Mouse (Mus musculus) neural tube, embryonic 11.5 days (tissue): ENCODE data around the gene Dok3. TPM values are rescaled to one million over a fixed set of nuclear protein-coding genes. Genes with fewer than 3 reads are reported as not detected.

Experiments used
- ATAC-seq: fragments of 200-750 bp; cut with Nextera tagmentation; 2 replicates; pipeline ENCODE4 v1.8.0; 2017; ENCODE audit warnings: moderate number of reproducible peaks, mild to moderate bottlenecking, moderate TSS enrichment, moderate library complexity; ENCODE audit not compliant: insufficient read depth, low FRiP score, low TSS enrichment
- DNase-seq: peaks from one replicate; pipeline ENCODE4 v3.0.0-alpha.2; 2015; ENCODE audit warnings: low spot score
- H3K27ac ChIP-seq: fragments of 300-500 bp; sonication (generic); 2 replicates; pipeline ENCODE4 v1.5.1; 2014; ENCODE audit warnings: low read depth, mild to moderate bottlenecking, low read length
- H3K27me3 ChIP-seq: fragments of 300-500 bp; sonication (generic); 2 replicates; pipeline ENCODE4 v1.6.1; 2014; ENCODE audit warnings: mild to moderate bottlenecking, low read length, mixed read lengths; ENCODE audit not compliant: control insufficient read depth, insufficient read depth
- H3K36me3 ChIP-seq: fragments of 300-500 bp; sonication (generic); 2 replicates; pipeline ENCODE4 v1.6.1; 2014; ENCODE audit warnings: mild to moderate bottlenecking, low read length, moderate library complexity, mixed read lengths; ENCODE audit not compliant: control insufficient read depth, insufficient read depth
- H3K4me1 ChIP-seq: fragments of 300-500 bp; sonication (generic); 2 replicates; pipeline ENCODE4 v1.6.1; 2014; ENCODE audit warnings: low read length, mixed read lengths; ENCODE audit not compliant: control insufficient read depth, insufficient read depth
- H3K4me2 ChIP-seq: fragments of 300-500 bp; sonication (generic); 2 replicates; pipeline ENCODE4 v1.6.1; 2014; ENCODE audit warnings: low read depth, mild to moderate bottlenecking, moderate library complexity
- H3K4me3 ChIP-seq: fragments of 300-500 bp; sonication (generic); 2 replicates; pipeline ENCODE4 v1.5.1; 2014; ENCODE audit warnings: low read depth, low read length
- H3K9ac ChIP-seq: fragments of 300-500 bp; sonication (generic); 2 replicates; pipeline ENCODE4 v1.6.1; 2014; ENCODE audit warnings: mild to moderate bottlenecking, low read length
- H3K9me3 ChIP-seq: fragments of 300-500 bp; sonication (generic); 2 replicates; pipeline ENCODE4 v1.6.1; 2016; ENCODE audit warnings: low read length; ENCODE audit not compliant: control insufficient read depth
- WGBS: fragments of 180-500 bp; shearing (Covaris S2); extraction: QIAGEN DNeasy Blood & Tissue Kit; methylation state at CpG from one replicate; pipeline ENCODE4 v1.1.7; 2014; 5-methylcytosine and 5-hydroxymethylcytosine counted together
- polyA plus RNA-seq: library from polyadenylated mRNA; unstranded; fragments of >200 nt; fragmentation: Nextera tagmentation; extraction: Ambion mirVana; gene quantifications from 2 replicates; pipeline ENCODE4 v1.2.1, GENCODE M21; 2014

Gene Dok3
- polyA plus RNA-seq, 1 experiment from 2014 or later: 2.6 TPM

DNA sequence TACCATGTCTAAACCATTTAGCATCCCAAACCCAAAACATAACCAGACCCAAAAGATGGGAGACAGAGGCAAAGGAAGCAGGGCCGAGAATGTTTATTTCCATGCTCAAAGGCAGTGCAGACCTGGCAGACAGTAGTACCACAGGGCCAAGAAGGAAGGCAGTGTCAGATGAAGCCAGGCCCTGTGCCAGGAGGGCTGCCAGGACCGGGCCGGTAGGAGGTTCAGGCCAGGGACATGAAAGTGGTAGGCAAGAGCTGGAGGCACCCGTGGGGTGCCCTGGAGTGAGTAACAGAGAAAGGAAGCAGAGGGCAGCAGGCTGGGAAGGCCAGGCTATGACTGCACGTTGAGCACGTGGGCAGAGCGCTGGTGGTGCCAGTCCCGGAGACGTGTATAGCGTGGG lies 22.4 kb downstream of the Dok3 start:
- peaks cover 16% of the 10 kb centered on the region for H3K4me1 ChIP-seq
- H3K4me3 ChIP-seq: no peak overlapping the region
- no peak for ATAC-seq
- DNase-seq: no peak
- H3K27me3 ChIP-seq: no peaks in the 10 kb centered on the region
- no peaks in the 10 kb centered on the region for H3K9me3 ChIP-seq
- no peak overlapping the region for H3K4me2 ChIP-seq
- 94% methylated on average over 10 of the region's 10 CpGs for WGBS
- no peak overlapping the region for H3K9ac ChIP-seq
- no peak overlapping the region for H3K27ac ChIP-seq
- H3K36me3 ChIP-seq: peaks cover 34% of the 10 kb centered on the region

DNA sequence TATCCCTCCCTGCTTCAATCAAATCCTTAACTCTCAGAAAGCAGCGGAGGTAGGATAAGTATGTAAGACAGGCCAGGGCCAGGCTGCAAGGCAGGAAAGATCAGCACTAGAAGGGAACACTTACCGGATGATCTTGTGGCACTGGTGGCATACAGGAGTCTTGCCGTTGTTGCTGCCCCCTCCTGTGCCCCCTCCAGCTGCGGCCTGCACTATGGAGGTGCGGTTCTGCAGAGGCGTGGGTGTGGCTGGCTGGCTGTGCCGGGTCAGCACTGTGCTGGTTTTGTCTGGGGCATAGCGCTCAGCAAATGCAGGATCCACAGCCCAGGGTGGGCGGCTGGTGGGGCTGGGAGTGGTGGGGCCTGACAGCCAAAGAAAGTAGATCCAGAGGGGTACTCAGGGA lies 23.3 kb downstream of the Dok3 start:
- peaks cover 8% of the 10 kb centered on the region for H3K4me1 ChIP-seq
- no peak for DNase-seq
- no peak overlapping the region for H3K27ac ChIP-seq
- no peak overlapping the region for H3K9ac ChIP-seq
- no peak for ATAC-seq
- no peak overlapping the region for H3K4me3 ChIP-seq
- WGBS: 95% methylated on average over 9 of the region's 9 CpGs
- H3K36me3 ChIP-seq: peaks cover 34% of the 10 kb centered on the region
- H3K27me3 ChIP-seq: no peaks in the 10 kb centered on the region
- no peak overlapping the region for H3K4me2 ChIP-seq
- no peaks in the 10 kb centered on the region for H3K9me3 ChIP-seq

DNA sequence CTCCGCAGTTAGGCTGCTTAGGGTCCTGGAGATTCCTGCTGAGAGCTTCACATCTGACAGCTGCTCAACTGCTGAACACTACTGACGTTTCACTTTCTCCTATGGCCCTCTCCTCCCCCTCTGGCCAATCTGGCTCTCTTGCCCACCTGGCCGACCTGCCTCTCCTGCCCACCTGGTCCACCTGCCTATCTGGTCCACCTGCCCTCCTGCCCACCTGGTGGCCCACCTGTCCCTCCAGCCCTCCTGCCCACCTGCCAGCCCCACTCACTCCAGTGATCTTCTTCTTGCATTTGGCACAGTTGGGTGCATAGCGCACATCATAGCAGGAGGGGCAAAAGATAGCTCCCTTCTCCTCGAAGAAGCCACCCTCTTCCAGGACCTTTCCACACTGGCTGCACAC lies 24.7 kb downstream of the Dok3 start:
- DNase-seq: no peak
- Histone ChIP-seq H3K4me2 (no peak overlapping the region), H3K9me3 (no peaks in the 10 kb centered on the region), H3K4me3 (no peak overlapping the region), H3K36me3 (peaks cover 34% of the 10 kb centered on the region), H3K27me3 (no peaks in the 10 kb centered on the region), H3K27ac (no peak overlapping the region), H3K9ac (no peak overlapping the region), H3K4me1 (no peaks in the 10 kb centered on the region)
- no peak for ATAC-seq
- WGBS: 84% methylated on average over 5 of the region's 5 CpGs

DNA sequence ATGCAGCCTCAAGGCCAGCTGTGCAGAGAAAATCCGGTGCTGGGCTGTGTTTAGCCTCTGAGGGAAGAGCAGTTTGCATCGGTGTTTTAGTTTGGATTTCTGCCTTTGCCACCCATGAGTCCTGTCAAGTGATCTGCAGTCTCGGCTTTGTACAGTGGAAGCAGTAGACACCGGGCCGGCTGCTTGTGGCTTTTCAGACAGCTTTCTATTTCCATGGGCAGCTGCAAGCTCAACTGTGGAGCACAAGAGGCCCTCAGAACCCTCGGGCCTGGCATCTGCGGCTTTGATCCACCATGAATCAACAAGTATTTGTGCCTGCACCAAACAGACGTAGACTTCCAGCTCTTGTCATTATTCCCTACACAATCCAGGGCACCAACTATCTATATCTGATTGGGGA lies 26.7 kb downstream of the Dok3 start:
- DNase-seq (no peak), ATAC-seq (no peak)
- Histone ChIP-seq H3K4me1 (no peaks in the 10 kb centered on the region), H3K36me3 (peaks cover 24% of the 10 kb centered on the region), H3K27ac (no peak overlapping the region), H3K9me3 (no peaks in the 10 kb centered on the region), H3K4me3 (no peak overlapping the region), H3K9ac (no peak overlapping the region), H3K27me3 (no peaks in the 10 kb centered on the region), H3K4me2 (no peak overlapping the region)
- WGBS: 89% methylated on average over 8 of the region's 8 CpGs

DNA sequence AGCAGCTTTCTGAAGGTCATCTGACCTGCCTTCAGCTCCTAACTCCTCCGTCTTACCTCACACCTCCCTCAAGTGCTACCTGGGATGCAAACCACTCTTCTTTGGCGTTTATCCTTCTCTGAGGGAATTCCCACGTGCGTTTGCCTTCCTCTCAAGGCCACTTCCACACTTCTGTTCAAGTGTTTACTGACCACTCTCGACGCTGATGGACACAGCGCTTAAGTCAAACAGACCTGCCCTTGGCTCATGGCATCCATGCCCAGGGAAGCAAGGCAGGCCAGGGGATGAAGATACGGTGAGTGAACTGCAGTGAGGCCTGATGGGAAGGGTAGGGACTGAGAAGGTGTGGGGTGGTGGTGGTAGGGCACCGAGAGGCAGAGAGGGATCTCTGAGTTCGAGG lies 28.5 kb downstream of the Dok3 start:
- Histone ChIP-seq H3K36me3 (peaks cover 18% of the 10 kb centered on the region), H3K4me2 (no peak overlapping the region), H3K9me3 (no peaks in the 10 kb centered on the region), H3K4me3 (no peak overlapping the region), H3K27me3 (no peaks in the 10 kb centered on the region), H3K27ac (no peak overlapping the region), H3K9ac (no peak overlapping the region), H3K4me1 (peaks cover 5% of the 10 kb centered on the region; the same call in 1 of the 2 replicates)
- DNase-seq (no peak), ATAC-seq (no peak)
- 83% methylated on average over 10 of the region's 10 CpGs for WGBS

DNA sequence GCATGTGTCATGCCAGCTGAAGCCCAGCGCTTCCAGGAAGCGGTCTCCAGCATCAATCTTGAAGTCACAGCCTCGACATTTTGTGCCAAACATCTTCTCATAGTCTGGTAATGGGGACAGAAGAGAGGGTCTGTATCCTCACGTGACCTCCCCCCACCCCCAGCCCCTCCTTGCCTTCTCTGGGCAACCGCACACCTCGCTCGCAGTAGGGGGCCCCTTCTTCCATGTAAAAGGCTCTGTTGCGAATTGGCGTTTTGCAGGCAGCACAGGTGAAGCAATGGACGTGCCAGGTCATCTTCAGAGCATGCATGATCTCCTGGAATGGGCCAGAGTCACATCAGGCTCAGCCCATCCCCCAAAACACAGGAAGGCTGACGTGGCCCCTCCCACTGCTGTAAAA lies 30.2 kb downstream of the Dok3 start:
- ATAC-seq (no peak), DNase-seq (no peak)
- peaks cover 11% of the 10 kb centered on the region for H3K36me3 ChIP-seq
- WGBS: 53% methylated on average over 11 of the region's 11 CpGs
- no peaks in the 10 kb centered on the region for H3K27me3 ChIP-seq
- H3K9me3 ChIP-seq: no peaks in the 10 kb centered on the region
- peaks cover 7% of the 10 kb centered on the region; the same call in 1 of the 2 replicates for H3K4me1 ChIP-seq
- no peak overlapping the region for H3K4me2 ChIP-seq
- H3K27ac ChIP-seq: no peak overlapping the region
- no peak overlapping the region for H3K9ac ChIP-seq
- no peak overlapping the region for H3K4me3 ChIP-seq

DNA sequence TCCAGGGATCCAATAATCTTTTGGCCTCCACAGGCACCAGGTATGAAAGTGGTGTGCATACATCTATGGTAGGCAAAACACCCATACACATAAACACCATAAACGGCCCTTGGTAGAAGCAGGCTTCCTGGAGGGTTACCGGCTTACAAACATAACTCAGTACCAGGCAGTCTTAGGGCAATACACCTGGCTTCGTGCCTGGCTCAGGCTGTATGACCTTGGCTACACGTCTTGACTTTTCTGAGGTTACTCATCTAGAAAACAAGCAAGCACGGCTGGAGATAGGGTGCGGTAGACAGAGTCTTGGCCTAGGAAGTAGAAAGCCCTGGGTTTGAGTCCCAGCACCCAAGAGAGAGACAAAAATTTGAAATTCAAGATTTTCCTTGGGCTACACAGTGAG lies 32.4 kb downstream of the Dok3 start:
- Histone ChIP-seq H3K9me3 (no peaks in the 10 kb centered on the region), H3K27ac (no peak overlapping the region), H3K4me1 (peaks cover 7% of the 10 kb centered on the region; the same call in 1 of the 2 replicates), H3K36me3 (no peaks in the 10 kb centered on the region), H3K4me2 (no peak overlapping the region), H3K9ac (no peak overlapping the region), H3K4me3 (no peak overlapping the region), H3K27me3 (no peaks in the 10 kb centered on the region)
- ATAC-seq (no peak), DNase-seq (no peak)
- WGBS: 88% methylated on average over 6 of the region's 6 CpGs

DNA sequence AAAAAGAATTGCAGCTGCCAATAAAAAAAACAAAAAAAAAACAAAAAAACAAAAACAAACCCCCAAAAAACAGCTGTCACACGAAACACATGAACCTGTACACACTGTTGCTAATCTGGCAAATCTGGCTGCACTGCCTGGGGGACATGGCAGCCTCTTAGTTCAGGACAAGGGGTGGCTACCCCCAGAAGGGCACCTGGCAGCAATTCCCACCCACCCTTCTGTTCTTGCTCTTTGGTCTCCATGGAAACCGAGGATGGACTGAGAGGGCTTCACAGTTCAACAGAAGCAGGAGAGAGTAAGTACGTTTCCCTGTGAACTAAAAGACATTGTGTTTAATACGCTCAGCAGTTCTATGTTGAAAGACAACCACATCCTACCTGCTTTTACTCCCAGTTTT lies 33.4 kb downstream of the Dok3 start:
- Histone ChIP-seq H3K9me3 (no peaks in the 10 kb centered on the region), H3K4me1 (peaks cover 7% of the 10 kb centered on the region; the same call in 1 of the 2 replicates), H3K27ac (no peak overlapping the region), H3K4me2 (no peak overlapping the region), H3K9ac (peak overlapping the region; percentile 20; the same call in 1 of the 2 replicates), H3K27me3 (no peaks in the 10 kb centered on the region), H3K36me3 (no peaks in the 10 kb centered on the region), H3K4me3 (no peak overlapping the region)
- no peak for ATAC-seq
- no peak for DNase-seq
- WGBS: 29% methylated on average over 4 of the region's 4 CpGs

DNA sequence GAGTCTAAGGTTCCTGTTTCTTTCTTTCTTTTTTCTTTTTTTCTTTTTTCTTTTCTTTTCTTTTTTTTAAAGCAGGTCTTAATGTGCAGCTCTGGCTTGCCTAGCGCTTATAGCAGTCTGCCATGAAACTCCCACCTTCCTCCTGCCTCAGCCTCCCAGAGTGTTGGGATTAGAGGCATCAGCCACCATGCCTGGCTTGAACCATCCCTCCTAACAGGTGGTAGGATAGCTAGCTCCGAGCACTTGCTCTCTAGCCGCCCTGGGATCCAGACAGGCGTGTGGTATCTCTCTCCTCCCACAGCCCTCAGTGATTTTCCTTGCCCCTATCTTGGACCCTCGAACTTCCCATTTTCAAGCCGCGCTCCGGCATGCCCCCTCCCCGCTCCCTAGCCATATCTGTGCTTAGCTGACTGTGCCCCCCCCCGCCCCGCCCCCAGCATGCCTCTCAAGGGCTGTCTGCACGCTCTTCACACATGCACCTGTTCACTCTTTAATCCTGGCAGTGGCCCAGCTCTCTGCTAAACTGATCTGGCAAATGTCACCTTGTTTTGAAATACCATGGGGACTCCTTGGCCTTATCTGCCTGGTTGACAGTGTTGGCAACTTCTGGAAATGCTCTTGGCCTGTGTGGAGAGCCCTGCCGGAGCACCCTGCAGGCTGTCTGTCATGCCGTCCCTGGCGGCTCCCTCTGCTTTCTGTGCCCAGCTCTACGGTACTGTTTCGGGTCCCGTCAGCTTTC lies 34.0 kb downstream of the Dok3 start:
- no peak for ATAC-seq

More for the DNA sequence above, 34.0 kb downstream of the Dok3 start:
- WGBS: 22% methylated on average over 18 of the region's 18 CpGs
- H3K4me3 ChIP-seq: no peak overlapping the region
- H3K27me3 ChIP-seq: no peaks in the 10 kb centered on the region
- no peak overlapping the region for H3K9ac ChIP-seq
- H3K27ac ChIP-seq: no peak overlapping the region
- no peak for DNase-seq
- H3K4me2 ChIP-seq: no peak overlapping the region
- H3K36me3 ChIP-seq: no peaks in the 10 kb centered on the region
- H3K4me1 ChIP-seq: peaks cover 7% of the 10 kb centered on the region; the same call in 1 of the 2 replicates
- no peaks in the 10 kb centered on the region for H3K9me3 ChIP-seq
